Mouse (Mus musculus) adrenal gland, adult (tissue): ENCODE results near the gene Osbp.

Source experiments
- DNase-seq, 2 experiments: peaks; one replicate each; pipeline ENCODE4 v3.0.0; 2022 to 2023; ENCODE audit warnings: low spot score in 1 of 2; ENCODE audit not compliant: inconsistent age in 2 of 2

Osbp gene

DNA sequence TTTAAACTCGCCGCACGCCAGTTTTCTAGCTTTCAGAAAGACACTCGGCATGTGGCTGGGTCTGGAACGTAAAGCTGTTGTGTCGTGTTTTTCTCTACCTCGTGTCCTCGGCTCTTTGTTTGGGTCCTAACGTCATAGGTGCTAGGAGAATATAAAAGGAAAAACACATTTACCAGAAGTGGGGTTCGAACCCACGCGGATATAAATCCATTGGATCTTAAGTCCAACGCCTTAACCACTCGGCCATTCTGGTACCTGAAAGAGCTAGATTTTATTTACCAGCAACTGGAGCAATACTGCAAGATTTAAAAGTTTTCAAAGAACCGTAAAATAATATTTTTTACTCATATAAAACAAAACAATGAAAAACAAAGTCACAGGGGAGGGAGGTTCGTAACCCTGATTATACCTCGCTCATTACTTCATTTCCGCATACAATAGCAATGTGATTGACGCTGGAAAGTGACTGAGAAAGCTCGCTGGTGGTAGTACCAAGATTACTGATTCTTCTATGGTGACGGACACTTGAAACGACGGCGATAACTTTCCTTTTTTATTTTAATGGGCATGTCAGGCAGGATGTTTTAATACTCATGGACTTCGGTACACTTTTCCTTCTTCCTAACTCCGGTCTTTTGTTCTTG, 45.3 kb downstream of the Osbp start:
- peak; percentile 76 to 96 for DNase-seq

DNA sequence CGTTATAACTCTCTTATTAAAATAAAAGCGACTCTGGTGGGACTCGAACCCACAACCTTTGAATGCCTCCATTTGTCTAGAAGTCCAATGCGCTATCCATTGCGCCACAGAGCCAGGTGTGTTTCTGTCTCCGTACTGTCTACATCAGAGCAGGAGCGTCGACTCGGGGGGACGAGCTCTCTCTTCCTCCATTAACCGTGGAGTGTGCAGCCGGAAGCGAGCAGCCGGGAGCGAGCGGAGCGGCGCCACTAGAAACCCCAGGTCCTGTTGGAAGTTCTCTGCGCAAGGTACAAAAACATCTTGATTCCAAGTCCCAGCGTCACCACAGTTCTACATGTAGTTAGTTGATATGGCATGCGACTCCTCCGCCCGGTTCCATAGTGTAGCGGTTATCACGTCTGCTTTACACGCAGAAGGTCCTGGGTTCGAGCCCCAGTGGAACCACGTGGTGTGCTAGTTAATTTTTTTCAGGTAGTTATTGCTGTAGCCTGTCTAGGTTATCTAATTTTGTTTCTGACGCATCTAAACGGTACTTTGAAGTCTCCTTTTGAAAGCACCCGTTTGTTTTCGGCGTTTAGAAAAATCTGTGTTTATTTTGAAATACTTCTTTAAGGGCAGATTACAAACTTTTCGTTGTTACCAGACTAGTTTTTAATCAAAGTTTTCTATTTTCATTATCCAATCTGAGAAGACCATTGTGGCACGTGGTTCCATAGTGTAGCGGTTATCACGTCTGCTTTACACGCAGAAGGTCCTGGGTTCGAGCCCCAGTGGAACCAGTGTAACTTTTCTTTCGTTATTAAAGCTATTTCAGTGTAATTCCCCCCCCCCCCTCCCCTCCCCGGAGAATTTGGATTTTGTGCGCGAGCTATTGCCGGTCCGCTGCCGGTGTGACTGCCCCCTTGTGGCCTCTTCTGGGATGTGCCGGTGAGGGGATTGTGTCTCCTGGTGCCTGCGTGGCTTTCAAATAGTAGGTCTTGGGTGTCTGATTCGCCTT, 46.1 kb downstream of the Osbp start:
- peak; percentile 91 to 98 for DNase-seq

DNA sequence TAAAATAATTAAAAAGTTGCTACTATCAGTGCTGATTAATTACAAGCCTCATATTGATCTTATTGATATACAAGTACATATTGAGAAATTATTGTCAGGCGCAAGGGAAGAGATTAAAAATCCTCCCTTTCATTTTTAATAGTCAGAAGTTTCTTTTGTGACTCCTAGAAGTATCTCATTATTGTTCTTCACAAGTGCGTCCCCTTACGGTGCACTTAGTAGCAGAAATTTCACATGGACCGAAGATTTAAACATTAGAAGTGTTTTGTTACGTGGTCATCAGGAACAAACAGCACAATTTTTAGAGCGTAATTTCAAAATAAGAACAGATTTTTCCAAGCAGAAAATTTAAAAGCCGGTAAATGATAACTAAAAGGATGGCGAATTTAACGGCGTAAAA, 46.9 kb downstream of the Osbp start:
- DNase-seq, result no peak

DNA sequence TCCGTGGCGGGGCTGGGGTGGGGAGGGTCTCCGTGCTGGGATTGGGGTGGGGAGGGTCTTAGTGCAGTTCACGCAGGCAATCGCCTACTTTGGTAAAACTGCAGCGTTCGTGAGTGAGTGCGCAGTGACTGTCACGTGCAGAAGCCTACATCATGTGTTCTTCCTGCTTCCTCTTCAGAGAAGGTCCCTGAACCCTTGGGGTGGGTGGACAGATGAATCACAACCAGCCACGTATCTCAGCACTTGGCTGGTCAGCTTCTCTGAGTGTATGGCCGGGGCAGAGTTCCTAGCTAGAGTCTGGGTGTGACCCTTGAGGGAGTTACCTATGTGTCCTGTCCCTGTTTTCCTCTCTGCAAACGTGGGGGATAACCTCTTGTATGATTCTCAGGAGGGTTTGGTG, 47.5 kb downstream of the Osbp start:
- peak; percentile 84 to 94 for DNase-seq

DNA sequence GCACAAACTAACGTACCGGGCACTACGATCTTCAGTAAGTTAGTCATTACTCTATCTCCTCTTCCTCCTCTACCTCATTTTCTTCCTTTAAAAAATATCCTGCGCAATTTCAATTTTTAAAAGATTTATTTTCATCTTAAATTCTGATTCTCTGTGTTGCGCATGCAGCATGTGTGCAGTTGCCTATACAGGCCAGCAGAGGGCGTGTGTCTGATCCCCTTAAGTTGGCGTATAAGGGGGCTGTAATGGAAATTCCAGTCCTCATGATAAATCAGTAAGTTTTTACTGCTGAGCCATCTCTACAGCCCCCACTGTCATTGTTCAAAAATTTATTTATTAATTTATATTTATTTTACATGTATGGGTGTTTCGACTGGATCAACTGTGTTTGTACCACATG, 50.0 kb downstream of the Osbp start:
- no peak for DNase-seq

DNA sequence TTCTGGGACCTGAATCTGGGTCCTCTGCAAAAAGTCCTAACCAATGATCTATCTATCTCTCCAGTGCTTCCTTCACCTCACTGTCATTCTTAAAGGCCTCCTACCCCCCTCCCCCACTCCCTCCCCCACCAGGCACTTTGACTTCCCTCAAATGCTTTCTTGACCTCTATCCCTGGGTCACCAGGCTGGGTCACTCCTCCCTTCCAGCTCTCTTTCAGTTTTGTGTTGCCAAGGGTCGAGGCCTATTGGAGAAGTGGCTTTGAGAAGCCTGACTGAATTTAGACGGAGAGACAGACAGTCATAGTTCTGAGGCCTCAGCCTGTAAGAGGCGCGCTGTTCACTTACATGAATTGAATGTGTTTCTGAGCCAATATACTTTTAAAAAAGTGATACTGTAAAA, 50.5 kb downstream of the Osbp start:
- DNase-seq, result peak in 1 of 2 experiments; percentile 24

DNA sequence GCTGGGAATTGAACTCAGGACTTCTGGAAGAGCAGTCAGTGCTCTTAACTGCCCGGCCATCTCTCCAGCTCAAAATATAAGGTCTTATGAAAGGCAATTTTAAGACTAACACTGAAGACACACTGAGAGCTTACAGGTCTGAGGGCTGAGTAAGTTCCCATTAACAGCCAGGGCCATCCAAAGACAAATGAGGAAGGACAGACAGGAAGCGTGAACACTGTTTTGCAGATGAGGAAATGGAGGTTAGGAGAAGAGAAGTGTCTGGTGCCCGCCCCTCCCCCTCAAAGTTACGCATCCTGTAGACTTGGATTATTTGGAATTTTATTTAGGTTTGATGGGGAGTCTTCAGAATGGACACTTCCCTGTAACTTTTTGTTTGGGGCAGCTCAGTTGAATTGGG, 58.4 kb downstream of the Osbp start:
- DNase-seq, result peak in 1 of 2 experiments; percentile 19

DNA sequence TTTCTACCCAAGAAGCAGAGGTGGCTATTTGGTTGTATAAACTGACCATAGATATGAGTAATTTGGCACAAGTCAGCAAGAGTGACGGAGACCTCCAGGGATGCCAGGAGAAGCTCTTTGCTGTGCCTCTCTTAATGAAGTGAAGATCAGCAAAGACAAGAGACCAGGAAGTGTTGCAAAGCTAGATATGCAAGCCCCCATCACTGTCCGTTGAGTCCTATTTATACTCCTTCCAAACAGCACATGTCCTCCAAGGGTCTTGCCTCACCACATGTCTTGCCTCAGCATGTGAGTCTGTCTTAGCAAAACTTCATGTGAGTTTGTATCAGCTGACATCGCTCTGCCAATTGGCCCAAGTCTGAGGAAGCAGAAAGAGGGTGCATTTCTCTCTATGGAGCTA, 59.6 kb downstream of the Osbp start:
- peak in 1 of 2 experiments; percentile 13 for DNase-seq

DNA sequence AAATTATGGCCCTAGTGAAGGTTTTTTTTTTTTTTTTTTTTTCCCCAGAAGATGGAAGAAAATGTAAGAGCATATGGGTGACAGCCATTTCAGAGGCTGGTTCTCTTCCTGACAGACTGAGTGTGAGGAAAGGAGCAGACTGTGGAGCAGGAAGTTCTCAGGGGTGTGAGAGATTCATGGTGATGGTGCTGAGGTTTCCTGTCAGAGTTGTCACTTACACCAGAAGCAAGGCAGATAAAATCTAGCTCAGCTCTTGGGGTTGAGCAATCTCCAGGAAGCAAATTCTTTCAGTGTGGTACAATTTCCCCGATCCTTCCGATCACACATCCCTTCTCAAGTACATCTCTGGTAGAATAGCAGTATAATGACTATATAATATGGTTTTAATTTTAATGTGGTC, 60.9 kb downstream of the Osbp start:
- DNase-seq, result no peak

DNA sequence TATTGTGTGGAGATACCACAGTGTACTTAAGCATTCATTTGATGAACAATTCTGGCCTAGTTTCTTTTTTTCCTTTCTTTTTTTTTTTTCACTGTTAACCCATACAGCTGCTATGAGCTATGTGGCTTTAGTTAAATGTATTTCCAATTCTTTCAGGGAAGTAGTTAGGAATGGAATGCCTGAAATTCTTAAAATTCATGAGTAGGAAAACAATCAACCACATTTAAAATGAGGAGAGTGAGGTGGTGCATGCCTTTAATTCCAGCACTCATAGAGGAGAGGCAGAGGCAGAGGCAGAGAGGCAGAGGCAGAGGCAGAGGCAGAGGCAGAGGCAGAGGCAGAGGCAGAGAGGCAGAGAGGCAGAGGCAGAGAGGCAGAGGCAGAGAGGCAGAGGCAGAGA, 72.0 kb downstream of the Osbp start:
- no peak for DNase-seq

DNA sequence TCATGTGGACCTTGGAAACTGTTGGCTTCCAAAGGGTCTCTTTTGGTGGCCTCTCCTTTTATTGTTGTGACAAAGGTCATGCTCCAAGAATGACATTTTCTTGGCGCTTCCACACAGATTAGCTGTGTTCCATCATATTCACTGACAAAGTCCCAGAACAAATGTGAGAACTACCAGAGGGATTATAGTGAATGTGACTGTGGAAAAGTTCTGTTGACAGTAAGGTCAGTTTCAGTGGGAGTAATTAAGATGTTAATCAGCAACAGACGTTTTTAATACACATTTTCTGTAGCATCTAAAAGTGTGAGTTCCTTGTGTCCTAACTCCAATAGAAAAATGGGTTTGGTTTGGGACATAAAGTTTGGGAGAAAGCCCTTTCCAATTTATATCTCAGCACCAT, 75.5 kb downstream of the Osbp start, which contains the start of gene Olfr1423:
Gene Olfr1423 (minus strand): TSS at position 101 of the 400 bp plus-strand sequence.
- DNase-seq, result no peak

DNA sequence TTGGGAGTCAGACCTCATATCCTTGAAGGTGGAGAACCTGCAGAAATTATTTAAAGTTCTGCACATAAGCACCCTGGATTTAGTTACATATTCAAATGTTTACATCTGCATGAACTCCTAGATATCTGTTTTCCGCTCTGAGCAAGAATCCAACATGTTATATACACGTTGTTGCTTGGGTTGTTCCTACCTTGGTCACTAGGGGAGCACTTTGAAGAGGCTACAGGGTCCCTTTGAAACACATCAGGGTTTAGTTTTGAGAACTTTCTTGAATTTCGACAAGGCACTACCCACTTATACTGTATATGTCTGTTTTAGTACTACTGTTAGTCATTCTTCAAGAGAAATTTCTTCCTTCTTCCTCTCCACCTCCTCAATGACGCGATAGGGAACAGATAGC, 77.4 kb downstream of the Osbp start:
- no peak for DNase-seq
